8 mouse cellular contexts compared by ENCODE assay signal in the genomic region with DNA sequence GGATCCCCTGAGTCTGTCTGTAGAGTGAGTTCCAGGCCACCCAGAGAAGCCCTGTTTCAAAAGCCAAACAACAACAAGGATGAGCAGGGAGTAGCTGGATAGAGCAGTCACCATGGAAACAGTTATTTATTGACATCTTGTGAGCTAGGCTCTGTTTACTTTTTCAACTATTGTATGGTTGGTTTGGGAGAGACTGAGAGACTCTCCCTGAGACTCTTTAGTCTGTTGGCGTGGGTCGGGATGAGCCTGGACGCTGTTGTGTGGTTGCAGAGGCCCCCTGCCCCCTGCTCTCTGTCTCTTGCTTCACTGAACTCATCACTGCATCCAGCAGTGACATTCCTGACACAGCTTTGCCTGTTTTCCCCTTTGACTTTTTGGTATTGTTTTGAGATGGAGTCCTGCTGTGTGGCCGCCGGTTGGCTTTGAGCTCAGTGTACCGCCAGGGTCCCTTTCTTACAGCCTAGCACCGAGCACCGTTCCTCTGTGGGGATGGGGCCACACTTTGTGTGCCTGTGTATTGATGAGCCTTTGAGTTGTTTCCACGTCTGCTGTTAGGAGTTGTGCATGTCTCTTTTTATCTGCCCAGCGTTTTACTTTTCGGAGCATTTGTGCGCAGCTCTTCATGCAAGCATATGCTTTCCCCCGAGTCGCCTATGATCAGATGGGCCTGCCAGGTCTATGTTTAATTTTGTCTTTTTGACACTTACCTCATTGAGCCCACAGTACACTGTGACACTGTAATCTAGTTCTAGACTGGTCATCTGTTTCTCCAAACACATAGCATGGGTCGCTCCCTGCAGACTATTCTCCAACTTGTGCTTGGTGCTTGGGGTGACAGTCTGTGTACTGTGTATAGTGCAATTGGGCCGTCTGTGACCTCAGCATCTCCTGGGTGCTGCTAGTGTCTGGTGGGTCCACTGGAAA. TPM values are rescaled to one million over a fixed set of nuclear protein-coding genes. Genes with fewer than 3 reads are reported as not detected.
DNase-seq lines count a peak whose midpoint lies in the region; ATAC-seq and TF ChIP-seq lines count a peak whose summit lies in the region.

No protein-coding gene starts in this region.

- H3K27me3 ChIP-seq in hindbrain, embryonic 15.5 days, result no peaks in the 10 kb centered on the region
- no peaks in the 10 kb centered on the region for H3K27me3 ChIP-seq in stomach, embryonic 16.5 days (ENCODE audit: control insufficient read depth, insufficient read depth, low read length)

- H3K36me3 ChIP-seq in hindbrain, embryonic 15.5 days, result no peaks in the 10 kb centered on the region
- no peaks in the 10 kb centered on the region for H3K36me3 ChIP-seq in stomach, embryonic 16.5 days (ENCODE audit: control insufficient read depth, insufficient read depth, low read length)

- no peak for DNase-seq in cerebellum, postnatal 4 days (ENCODE audit: low spot score in 2 of 2)
- DNase-seq in left cerebral cortex, adult 2 months (ENCODE audit: extremely low spot score in 1 of 2, low spot score in 2 of 2), result no peak
- no peak for DNase-seq in left cerebral cortex, adult 18-20 months (ENCODE audit: low spot score in 2 of 2)
- no peak for DNase-seq in ovary, postnatal 36 days (ENCODE audit: low spot score)
- DNase-seq in frontal cortex, postnatal 10 days (ENCODE audit: low spot score in 2 of 2), result no peak

- no peak overlapping the region for H3K9ac ChIP-seq in hindbrain, embryonic 15.5 days
- no peak overlapping the region; the same call in 1 of the 2 replicates for H3K9ac ChIP-seq in stomach, embryonic 16.5 days (ENCODE audit: low read length)

- peak overlapping the region; percentile 20; the same call in 1 of the 2 replicates for H3K4me3 ChIP-seq in left cerebral cortex, adult 2 months
- no peak overlapping the region for H3K4me3 ChIP-seq in hindbrain, embryonic 15.5 days
- no peak overlapping the region for H3K4me3 ChIP-seq in stomach, embryonic 16.5 days (replicated peaks; ENCODE audit: low read length)

- 0 out of 2 replicates have a peak, but pooled peaks have one; percentile 41 for ATAC-seq in cerebellum, adult (ENCODE audit: insufficient number of reproducible peaks, low FRiP score, low TSS enrichment)
- no peak for ATAC-seq in hindbrain, embryonic 15.5 days (ENCODE audit: low FRiP score, low read depth)
- no peak for ATAC-seq in stomach, embryonic 16.5 days (ENCODE audit: insufficient read depth, low FRiP score)

- no peaks in the 10 kb centered on the region for H3K9me3 ChIP-seq in hindbrain, embryonic 15.5 days
- no peaks in the 10 kb centered on the region for H3K9me3 ChIP-seq in stomach, embryonic 16.5 days (replicated peaks; ENCODE audit: control insufficient read depth, low read length)

- 0 out of 2 replicates have a peak overlapping the region, but pooled peaks have one; percentile 4 for H3K4me2 ChIP-seq in hindbrain, embryonic 15.5 days
- H3K4me2 ChIP-seq in stomach, embryonic 16.5 days (ENCODE audit: low read depth, low read length), result peak overlapping the region; percentile 24; the same call in 1 of the 2 replicates

- peak overlapping the region; percentile 15; the same call in 1 of the 2 replicates for H3K27ac ChIP-seq in left cerebral cortex, adult 2 months
- peak overlapping the region; percentile 32 for H3K27ac ChIP-seq in hindbrain, embryonic 15.5 days (replicated peaks)
- peak overlapping the region; percentile 41 for H3K27ac ChIP-seq in stomach, embryonic 16.5 days (ENCODE audit: low read length)

- intact Hi-C loops in left cerebral cortex, adult 2 months (cut with DNase I), result no loop called here

- no peak for TF ChIP-seq CTCF in left cerebral cortex, adult 2 months (IDR thresholded peaks at IDR 0.05)

- 15% methylated on average over 16 of the region's 16 CpGs for WGBS in hindbrain, embryonic 15.5 days
- WGBS in stomach, embryonic 16.5 days, result 63% methylated on average over 16 of the region's 16 CpGs

- H3K4me1 ChIP-seq in hindbrain, embryonic 15.5 days (replicated peaks), result peaks cover 44% of the 10 kb centered on the region
- H3K4me1 ChIP-seq in stomach, embryonic 16.5 days (ENCODE audit: control insufficient read depth, insufficient read depth, low read length), result peaks cover 38% of the 10 kb centered on the region

RNA-seq across cellular contexts. Expression of a gene that starts 7.9 kb away (rescaled TPM):
- total RNA-seq in left cerebral cortex, adult 2 months (2021), result 100 to 1,000 TPM; 746 to 823 TPM
- total RNA-seq in left cerebral cortex, adult 18-20 months (2021), result 100 to 1,000 TPM; 794 to 814 TPM
- 578 and 629 TPM in 2 replicates for polyA plus RNA-seq in hindbrain, embryonic 15.5 days (2015; fragmentation: Nextera tagmentation; extraction: Ambion mirVana)
- polyA plus RNA-seq in stomach, embryonic 16.5 days (2015; fragmentation: Nextera tagmentation; extraction: Ambion mirVana), result 90.8 and 96.1 TPM in 2 replicates

RNA-seq across cellular contexts. Expression of a gene that starts 47.1 kb away (rescaled TPM):
- total RNA-seq in left cerebral cortex, adult 2 months (2021), result 1 to 10 TPM; 3.1 to 3.4 TPM
- total RNA-seq in left cerebral cortex, adult 18-20 months (2021), result 1 to 10 TPM; 3.6 to 4.9 TPM
- 3.7 TPM in 2 replicates for polyA plus RNA-seq in hindbrain, embryonic 15.5 days (2015; fragmentation: Nextera tagmentation; extraction: Ambion mirVana)
- 6.9 and 9.9 TPM in 2 replicates for polyA plus RNA-seq in stomach, embryonic 16.5 days (2015; fragmentation: Nextera tagmentation; extraction: Ambion mirVana)

RNA-seq across cellular contexts. Expression of a gene that starts 47.4 kb away (rescaled TPM):
- 10 to 100 TPM; 20.5 to 21.0 TPM for total RNA-seq in left cerebral cortex, adult 2 months (2021)
- 10 to 100 TPM; 20.7 to 21.1 TPM for total RNA-seq in left cerebral cortex, adult 18-20 months (2021)
- polyA plus RNA-seq in hindbrain, embryonic 15.5 days (2015; fragmentation: Nextera tagmentation; extraction: Ambion mirVana), result 43.8 and 46.4 TPM in 2 replicates
- polyA plus RNA-seq in stomach, embryonic 16.5 days (2015; fragmentation: Nextera tagmentation; extraction: Ambion mirVana), result 131 and 137 TPM in 2 replicates

RNA-seq across cellular contexts. Expression of a gene that starts 53.5 kb away (rescaled TPM):
- total RNA-seq in left cerebral cortex, adult 2 months (2021), result 10 to 100 TPM; 36.2 to 38.8 TPM
- total RNA-seq in left cerebral cortex, adult 18-20 months (2021), result 10 to 100 TPM; 36.6 to 39.1 TPM
- 50.7 and 52.9 TPM in 2 replicates for polyA plus RNA-seq in hindbrain, embryonic 15.5 days (2015; fragmentation: Nextera tagmentation; extraction: Ambion mirVana)
- polyA plus RNA-seq in stomach, embryonic 16.5 days (2015; fragmentation: Nextera tagmentation; extraction: Ambion mirVana), result 43.0 and 47.0 TPM in 2 replicates

RNA-seq across cellular contexts. Expression of a gene that starts 53.5 kb away (rescaled TPM):
- 10 to 100 TPM; 60.9 to 61.8 TPM for total RNA-seq in left cerebral cortex, adult 2 months (2021)
- total RNA-seq in left cerebral cortex, adult 18-20 months (2021), result 10 to 100 TPM; 61.7 to 62.1 TPM
- polyA plus RNA-seq in hindbrain, embryonic 15.5 days (2015; fragmentation: Nextera tagmentation; extraction: Ambion mirVana), result 65.1 and 67.8 TPM in 2 replicates
- 49.3 and 51.6 TPM in 2 replicates for polyA plus RNA-seq in stomach, embryonic 16.5 days (2015; fragmentation: Nextera tagmentation; extraction: Ambion mirVana)
